Mouse (Mus musculus): ENCODE results near the gene Ablim1. TPM values are rescaled to one million over a fixed set of nuclear protein-coding genes. Genes with fewer than 3 reads are reported as not detected.

The Ablim1 gene
- total and polyA plus RNA-seq, 2 experiments from 2014 or later, result 44.7 to 71.7 TPM

DNA sequence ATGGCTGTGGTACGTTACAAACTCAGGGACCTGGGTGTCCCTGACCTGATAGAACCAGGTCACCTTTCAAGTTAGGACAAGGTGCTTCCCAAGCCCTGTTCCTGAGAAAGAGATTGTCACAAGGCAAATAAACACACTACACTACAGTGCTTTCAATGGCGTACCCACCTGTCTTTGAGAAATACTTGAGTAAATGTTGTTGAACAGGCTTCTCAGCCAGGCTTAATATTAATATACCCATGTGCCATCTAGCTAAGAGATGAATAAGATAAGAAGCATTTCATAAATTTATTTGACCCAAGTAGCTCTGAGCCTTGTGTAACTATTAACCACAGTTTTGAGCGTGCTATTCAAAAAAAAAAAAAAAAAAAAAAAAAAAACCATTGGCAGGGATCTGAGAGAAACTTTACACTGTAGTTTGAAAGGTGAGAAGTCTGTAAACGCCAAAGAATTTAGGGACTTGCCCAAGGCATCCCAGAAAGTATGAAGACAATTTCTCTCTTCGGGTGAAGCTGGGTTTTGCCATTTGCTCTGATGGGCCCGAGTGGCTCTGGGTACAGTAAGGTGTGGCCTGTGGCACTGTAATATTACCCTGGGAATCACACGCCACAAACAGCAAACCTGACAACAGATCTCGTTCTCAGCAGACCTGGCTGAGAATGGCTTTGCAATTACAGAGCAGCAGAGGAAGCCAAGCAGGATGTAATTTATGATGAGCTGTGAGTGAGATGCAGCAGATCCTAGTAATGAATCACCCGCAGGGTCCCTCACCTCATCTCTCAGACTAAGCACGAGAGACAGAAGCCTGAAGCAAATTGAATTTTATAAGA lies 73.1 kb downstream of the Ablim1 start:
- Histone ChIP-seq H3K4me1 (ENCODE audit: insufficient read depth, low read length) (no peaks in the 10 kb centered on the region; the same call in 1 of the 2 replicates), H3K36me3 (ENCODE audit: insufficient read depth, low read length) (no peaks in the 10 kb centered on the region), H3K4me3 (ENCODE audit: low read length) (no peak overlapping the region), H3K27ac (no peak overlapping the region; the same call in 1 of the 2 replicates), H3K27me3 (ENCODE audit: insufficient read depth, low read length) (no peaks in the 10 kb centered on the region), H3K4me2 (ENCODE audit: low read depth, low read length) (no peak overlapping the region), H3K9ac (replicated peaks; ENCODE audit: low read length) (no peak overlapping the region), H3K9me3 (ENCODE audit: low read length) (no peaks in the 10 kb centered on the region)
- TF ChIP-seq CTCF (IDR thresholded peaks at IDR 0.05; ENCODE audit: low read depth), result no peak
- 61% methylated on average over 10 of the region's 10 CpGs for WGBS
- peak; percentile 53 for DNase-seq (ENCODE audit: low spot score)
- no peak for ATAC-seq

- TF ChIP-seq CTCF (IDR thresholded peaks at IDR 0.05; ENCODE audit: low read depth), result no peak
- ATAC-seq (no peak), DNase-seq (ENCODE audit: low spot score) (peak; percentile 48)
- H3K9me3 ChIP-seq (ENCODE audit: low read length), result no peaks in the 10 kb centered on the region
- no peaks in the 10 kb centered on the region for H3K27me3 ChIP-seq (ENCODE audit: insufficient read depth, low read length)
- H3K4me2 ChIP-seq (ENCODE audit: low read depth, low read length), result no peak overlapping the region
- no peak overlapping the region for H3K4me3 ChIP-seq (ENCODE audit: low read length)
- no peaks in the 10 kb centered on the region for H3K36me3 ChIP-seq (ENCODE audit: insufficient read depth, low read length)
- no peak overlapping the region for H3K9ac ChIP-seq (replicated peaks; ENCODE audit: low read length)
- no peaks in the 10 kb centered on the region; the same call in 1 of the 2 replicates for H3K4me1 ChIP-seq (ENCODE audit: insufficient read depth, low read length)
- 62% methylated on average over 6 of the region's 6 CpGs for WGBS
- H3K27ac ChIP-seq, result no peak overlapping the region
These were observed 74.5 kb downstream of the Ablim1 start for GRCm38 (mm10) chr19:57240259-57240658.

DNA sequence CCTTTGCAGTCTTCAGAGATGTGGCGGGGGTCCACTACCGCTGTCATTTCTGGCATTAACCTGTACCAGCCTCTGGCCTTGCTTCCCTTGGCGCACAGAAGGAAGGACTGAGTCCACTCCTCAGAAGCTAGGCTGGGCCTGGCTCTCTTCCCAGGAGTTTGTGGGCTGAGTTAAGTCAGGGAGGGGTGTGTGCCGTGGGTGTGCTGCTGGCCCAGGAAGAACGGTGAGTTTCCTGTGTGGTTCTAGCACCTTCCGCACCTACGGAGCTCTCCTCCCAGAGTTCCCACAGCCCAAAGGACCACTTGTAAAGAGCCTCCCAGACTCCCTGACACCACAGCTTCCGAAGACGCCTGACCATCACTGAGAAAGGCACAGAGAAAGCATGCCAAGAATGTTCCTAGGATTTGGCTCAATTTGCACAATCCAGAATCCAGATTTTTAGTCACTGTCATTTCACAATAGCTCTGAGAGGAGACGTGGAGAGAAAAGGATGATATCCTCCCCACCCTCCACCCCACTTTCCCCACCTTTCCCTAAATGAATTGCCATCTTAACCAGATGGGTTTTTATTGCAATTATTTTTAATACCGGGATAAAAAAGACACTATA lies 75.4 kb downstream of the Ablim1 start:
- Histone ChIP-seq H3K4me2 (ENCODE audit: low read depth, low read length) (0 out of 2 replicates have a peak overlapping the region, but pooled peaks have one; percentile 1), H3K36me3 (ENCODE audit: insufficient read depth, low read length) (no peaks in the 10 kb centered on the region), H3K9me3 (ENCODE audit: low read length) (no peaks in the 10 kb centered on the region), H3K4me3 (ENCODE audit: low read length) (no peak overlapping the region), H3K4me1 (ENCODE audit: insufficient read depth, low read length) (no peaks in the 10 kb centered on the region; the same call in 1 of the 2 replicates), H3K9ac (replicated peaks; ENCODE audit: low read length) (no peak overlapping the region), H3K27ac (no peak overlapping the region), H3K27me3 (ENCODE audit: insufficient read depth, low read length) (no peaks in the 10 kb centered on the region)
- peak; percentile 29 for DNase-seq (ENCODE audit: low spot score)
- 52% methylated on average over 11 of the region's 11 CpGs for WGBS
- no peak for TF ChIP-seq CTCF (IDR thresholded peaks at IDR 0.05; ENCODE audit: low read depth)
- ATAC-seq, result no peak

- Histone ChIP-seq H3K9ac (replicated peaks; ENCODE audit: low read length) (no peak overlapping the region), H3K36me3 (ENCODE audit: insufficient read depth, low read length) (no peaks in the 10 kb centered on the region), H3K4me3 (ENCODE audit: low read length) (no peak overlapping the region), H3K4me1 (ENCODE audit: insufficient read depth, low read length) (no peaks in the 10 kb centered on the region; the same call in 1 of the 2 replicates), H3K27ac (no peak overlapping the region), H3K4me2 (ENCODE audit: low read depth, low read length) (no peak overlapping the region), H3K27me3 (ENCODE audit: insufficient read depth, low read length) (no peaks in the 10 kb centered on the region), H3K9me3 (ENCODE audit: low read length) (no peaks in the 10 kb centered on the region)
- TF ChIP-seq CTCF (IDR thresholded peaks at IDR 0.05; ENCODE audit: low read depth), result no peak
- DNase-seq (ENCODE audit: low spot score), result peak; percentile 10
- ATAC-seq, result no peak
- WGBS, result 34% methylated on average over 7 of the region's 7 CpGs
These were observed 76.3 kb downstream of the Ablim1 start for GRCm38 (mm10) chr19:57238461-57238860.

DNA sequence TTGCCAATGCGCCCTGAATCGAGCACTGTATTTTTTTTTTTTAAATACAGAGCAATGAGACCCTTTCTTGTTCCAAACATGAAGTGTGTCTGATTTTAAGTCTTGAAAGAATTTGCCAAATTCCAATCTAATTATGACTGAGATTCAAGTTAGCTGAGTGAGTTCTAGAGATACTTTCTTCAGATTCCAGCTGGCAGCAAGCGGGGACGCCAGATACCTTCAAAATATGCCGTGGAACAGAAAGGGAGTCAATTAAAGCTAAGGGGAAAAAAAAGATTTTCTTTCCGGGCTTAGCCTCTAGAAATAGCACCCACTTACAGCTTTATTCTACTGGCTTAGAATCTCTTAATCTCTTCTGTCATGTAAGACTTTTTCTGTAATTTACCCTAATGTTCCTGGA lies 77.2 kb downstream of the Ablim1 start:
- no peaks in the 10 kb centered on the region for H3K27me3 ChIP-seq (ENCODE audit: insufficient read depth, low read length)
- ATAC-seq, result no peak
- H3K4me3 ChIP-seq (ENCODE audit: low read length), result no peak overlapping the region
- no peak overlapping the region for H3K4me2 ChIP-seq (ENCODE audit: low read depth, low read length)
- H3K9me3 ChIP-seq (ENCODE audit: low read length), result no peaks in the 10 kb centered on the region
- H3K9ac ChIP-seq (replicated peaks; ENCODE audit: low read length), result no peak overlapping the region
- no peaks in the 10 kb centered on the region for H3K36me3 ChIP-seq (ENCODE audit: insufficient read depth, low read length)
- H3K4me1 ChIP-seq (ENCODE audit: insufficient read depth, low read length), result no peaks in the 10 kb centered on the region; the same call in 1 of the 2 replicates
- H3K27ac ChIP-seq, result no peak overlapping the region
- DNase-seq (ENCODE audit: low spot score), result no peak
- TF ChIP-seq CTCF (IDR thresholded peaks at IDR 0.05; ENCODE audit: low read depth), result no peak
- 80% methylated on average over 6 of the region's 6 CpGs for WGBS

GRCm38 (mm10) chr19:57236647-57237046 lies 78.1 kb downstream of the Ablim1 start:
- Histone ChIP-seq H3K9ac (replicated peaks; ENCODE audit: low read length) (no peak overlapping the region), H3K4me2 (ENCODE audit: low read depth, low read length) (no peak overlapping the region), H3K27me3 (ENCODE audit: insufficient read depth, low read length) (no peaks in the 10 kb centered on the region), H3K4me1 (ENCODE audit: insufficient read depth, low read length) (no peaks in the 10 kb centered on the region; the same call in 1 of the 2 replicates), H3K36me3 (ENCODE audit: insufficient read depth, low read length) (no peaks in the 10 kb centered on the region), H3K4me3 (ENCODE audit: low read length) (no peak overlapping the region), H3K9me3 (ENCODE audit: low read length) (no peaks in the 10 kb centered on the region), H3K27ac (no peak overlapping the region)
- 56% methylated on average over 15 of the region's 15 CpGs for WGBS
- peak; percentile 22 for DNase-seq (ENCODE audit: low spot score)
- TF ChIP-seq CTCF (IDR thresholded peaks at IDR 0.05; ENCODE audit: low read depth), result no peak
- peak; percentile 64 for ATAC-seq

All from hindbrain, postnatal 0 days (tissue).